Mouse (Mus musculus) ES-E14 (cell line): Measurements from ENCODE around the gene Nkpd1.

Experiments
- HCFC1 ChIP-seq: IDR thresholded peaks from 2 replicates; pipeline ENCODE4 v1.6.1; 2012; ENCODE audit warnings: low read length, inconsistent platforms, borderline replicate concordance; ENCODE audit not compliant: insufficient read depth
- ZC3H11A ChIP-seq: IDR thresholded peaks from 2 replicates; pipeline ENCODE4 v1.6.1; 2012; ENCODE audit warnings: low read depth, mild to moderate bottlenecking, inconsistent platforms, low read length, borderline replicate concordance

GRCm38 (mm10) chr7:19496214-19496555 is 21.5 kb upstream of the Nkpd1 start:
- TF ChIP-seq ZC3H11A = no peak
- no peak for TF ChIP-seq HCFC1
